Comparison of ENCODE assay signal across 8 mouse cellular contexts in the genomic region with DNA sequence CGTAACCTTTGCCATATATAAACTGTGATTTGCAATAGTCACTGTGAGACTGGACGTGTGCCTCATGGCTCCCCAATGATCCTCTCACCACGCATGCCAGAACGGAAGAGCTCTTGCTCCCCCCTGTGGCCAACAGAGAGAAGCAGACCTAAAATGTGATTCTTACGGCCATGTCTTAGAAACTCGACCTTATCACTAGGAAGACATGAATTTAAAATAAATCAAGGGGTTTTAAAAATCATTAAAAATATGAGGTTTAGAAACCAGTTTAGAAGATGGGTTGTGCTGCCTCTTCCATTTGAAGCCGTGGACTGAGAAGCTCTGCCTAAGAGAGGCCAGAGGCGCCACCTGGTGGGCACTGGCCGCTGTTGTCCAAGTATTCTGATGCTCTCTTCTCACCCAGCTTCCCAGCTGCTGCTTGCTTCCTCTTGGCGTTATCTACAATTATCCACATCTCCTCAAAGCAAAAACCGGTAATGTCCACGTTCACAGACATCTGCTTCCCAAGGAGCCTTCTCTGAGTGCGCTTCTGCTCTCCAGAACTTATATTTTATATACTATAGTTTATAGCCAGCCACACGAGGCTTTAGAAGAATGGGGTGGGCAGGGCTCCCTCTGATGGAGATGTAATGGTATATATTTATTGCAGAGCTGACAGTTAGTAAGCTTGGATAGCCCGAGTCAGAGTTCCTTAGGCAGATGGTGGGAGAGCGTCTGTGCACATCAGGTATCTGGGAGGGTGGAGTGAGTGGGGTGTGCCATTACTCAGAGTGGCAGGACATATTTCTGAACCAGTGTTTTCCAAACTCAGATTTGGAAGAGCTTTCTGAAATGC. TPM values are rescaled to one million over a fixed set of nuclear protein-coding genes. Genes with fewer than 3 reads are reported as not detected.
DNase-seq lines count a peak whose midpoint lies in the region; ATAC-seq lines count a peak whose summit lies in the region.

No protein-coding gene starts in this region.

- ATAC-seq in forebrain, embryonic 11.5 days (replicated peaks; ENCODE audit: low FRiP score) = peak; percentile 86
- ATAC-seq in heart, embryonic 16.5 days (replicated peaks; ENCODE audit: extremely low read depth, insufficient read depth, low FRiP score) = peak; percentile 61; the same call in 1 of the 2 replicates
- ATAC-seq in liver, embryonic 13.5 days (ENCODE audit: low read depth) = peak; percentile 59; the same call in 1 of the 2 replicates
- ATAC-seq in stomach, embryonic 15.5 days (ENCODE audit: insufficient read depth, low FRiP score, low read depth) = peak; percentile 68; the same call in 1 of the 2 replicates

- no peak overlapping the region for H3K27ac ChIP-seq in forebrain, embryonic 11.5 days (ENCODE audit: low read depth, low read length)
- H3K27ac ChIP-seq in heart, embryonic 16.5 days (ENCODE audit: low read length) = no peak overlapping the region
- no peak overlapping the region for H3K27ac ChIP-seq in liver, embryonic 13.5 days
- no peak overlapping the region for H3K27ac ChIP-seq in stomach, embryonic 15.5 days

- DNase-seq in CD8-positive naive resting alpha-beta T cell, adult 2 months (ENCODE audit: low read depth in 2 of 2, low spot score in 2 of 2) = peak; percentile 60 to 77
- peak; percentile 65 for DNase-seq in c-Kit-positive CD71-negative TER-119-negative erythroid progenitor cells, embryonic 14.5 days (ENCODE audit: low read depth)
- DNase-seq in forebrain, embryonic 11.5 days (ENCODE audit: low spot score) = peak; percentile 88
- DNase-seq in kidney, postnatal 25 days = peak; percentile 83 to 90
- peak; percentile 41 for DNase-seq in liver, embryonic 13.5 days
- DNase-seq in neural tube, embryonic 10.5 days (ENCODE audit: extremely low spot score, low spot score) = peak; percentile 84

- H3K9ac ChIP-seq in forebrain, embryonic 11.5 days (ENCODE audit: low read length) = peak overlapping the region; percentile 44; the same call in 1 of the 2 replicates
- no peak overlapping the region for H3K9ac ChIP-seq in heart, embryonic 16.5 days (ENCODE audit: low read length)
- H3K9ac ChIP-seq in liver, embryonic 13.5 days = no peak overlapping the region
- H3K9ac ChIP-seq in stomach, embryonic 15.5 days = no peak overlapping the region

- H3K27me3 ChIP-seq in forebrain, embryonic 11.5 days (ENCODE audit: control insufficient read depth, insufficient read depth, low read length) = no peaks in the 10 kb centered on the region
- H3K27me3 ChIP-seq in heart, embryonic 16.5 days (ENCODE audit: control insufficient read depth, insufficient read depth, low read length) = no peaks in the 10 kb centered on the region
- no peaks in the 10 kb centered on the region for H3K27me3 ChIP-seq in liver, embryonic 13.5 days
- H3K27me3 ChIP-seq in stomach, embryonic 15.5 days (replicated peaks) = no peaks in the 10 kb centered on the region

- H3K4me2 ChIP-seq in forebrain, embryonic 11.5 days (ENCODE audit: low read depth, low read length, severe bottlenecking) = peak overlapping the region; percentile 47
- peak overlapping the region; percentile 69 for H3K4me2 ChIP-seq in heart, embryonic 16.5 days (ENCODE audit: low read depth, low read length)
- peak overlapping the region; percentile 24; the same call in 1 of the 2 replicates for H3K4me2 ChIP-seq in liver, embryonic 13.5 days
- H3K4me2 ChIP-seq in stomach, embryonic 15.5 days = peak overlapping the region; percentile 50

- peak overlapping the region; percentile 13; the same call in 1 of the 2 replicates for H3K4me3 ChIP-seq in forebrain, embryonic 11.5 days (ENCODE audit: low read depth, low read length)
- H3K4me3 ChIP-seq in heart, embryonic 16.5 days (ENCODE audit: low read length) = peak overlapping the region; percentile 40
- no peak overlapping the region for H3K4me3 ChIP-seq in liver, embryonic 13.5 days (replicated peaks)
- peak overlapping the region; percentile 29; the same call in 1 of the 2 replicates for H3K4me3 ChIP-seq in stomach, embryonic 15.5 days (replicated peaks)

- 8% methylated on average over 16 of the region's 16 CpGs for WGBS in forebrain, embryonic 11.5 days
- WGBS in heart, embryonic 16.5 days = 3% methylated on average over 16 of the region's 16 CpGs
- WGBS in liver, embryonic 13.5 days (ENCODE audit: insufficient replicate concordance) = 6% methylated on average over 16 of the region's 16 CpGs
- 3% methylated on average over 16 of the region's 16 CpGs for WGBS in stomach, embryonic 15.5 days

- H3K4me1 ChIP-seq in forebrain, embryonic 11.5 days (replicated peaks; ENCODE audit: control insufficient read depth, insufficient read depth, low read length) = no peaks in the 10 kb centered on the region
- peaks cover 17% of the 10 kb centered on the region for H3K4me1 ChIP-seq in heart, embryonic 16.5 days (ENCODE audit: control insufficient read depth, insufficient read depth, low read length)
- 0 out of 2 replicates have a peak, but pooled peaks cover 4% of the 10 kb centered on the region for H3K4me1 ChIP-seq in liver, embryonic 13.5 days (replicated peaks)
- peaks cover 6% of the 10 kb centered on the region; the same call in 1 of the 2 replicates for H3K4me1 ChIP-seq in stomach, embryonic 15.5 days

- H3K9me3 ChIP-seq in forebrain, embryonic 11.5 days (ENCODE audit: control insufficient read depth, low read length) = no peaks in the 10 kb centered on the region
- H3K9me3 ChIP-seq in heart, embryonic 16.5 days (replicated peaks; ENCODE audit: control insufficient read depth, low read length) = no peaks in the 10 kb centered on the region
- H3K9me3 ChIP-seq in liver, embryonic 13.5 days (replicated peaks) = no peaks in the 10 kb centered on the region
- H3K9me3 ChIP-seq in stomach, embryonic 15.5 days = no peaks in the 10 kb centered on the region

- H3K36me3 ChIP-seq in forebrain, embryonic 11.5 days (ENCODE audit: control insufficient read depth, insufficient read depth, low read length) = no peaks in the 10 kb centered on the region
- no peaks in the 10 kb centered on the region for H3K36me3 ChIP-seq in heart, embryonic 16.5 days (ENCODE audit: control insufficient read depth, insufficient read depth)
- H3K36me3 ChIP-seq in liver, embryonic 13.5 days = peaks cover 7% of the 10 kb centered on the region; the same call in 1 of the 2 replicates
- H3K36me3 ChIP-seq in stomach, embryonic 15.5 days = no peaks in the 10 kb centered on the region

RNA-seq across cellular contexts. Expression of a gene that starts 28.3 kb away (rescaled TPM):
- 0.11 and 0.27 TPM in 2 replicates for polyA plus RNA-seq in forebrain, embryonic 11.5 days (2014; fragmentation: Nextera tagmentation; extraction: Ambion mirVana)
- 0.97 and 3.2 TPM in 2 replicates for polyA plus RNA-seq in heart, embryonic 16.5 days (2015; fragmentation: Nextera tagmentation; extraction: Ambion mirVana)
- 6.7 and 7.5 TPM in 2 replicates for polyA plus RNA-seq in liver, embryonic 13.5 days (2015; fragmentation: Nextera tagmentation; extraction: Ambion mirVana)
- 2.3 and 2.9 TPM in 2 replicates for polyA plus RNA-seq in stomach, embryonic 15.5 days (2015; fragmentation: Nextera tagmentation; extraction: Ambion mirVana)

RNA-seq across cellular contexts. Expression of a gene that starts 42.8 kb away (rescaled TPM):
- 0.17 and 0.24 TPM in 2 replicates for polyA plus RNA-seq in forebrain, embryonic 11.5 days (2014; fragmentation: Nextera tagmentation; extraction: Ambion mirVana)
- polyA plus RNA-seq in heart, embryonic 16.5 days (2015; fragmentation: Nextera tagmentation; extraction: Ambion mirVana) = 36.0 and 43.7 TPM in 2 replicates
- polyA plus RNA-seq in liver, embryonic 13.5 days (2015; fragmentation: Nextera tagmentation; extraction: Ambion mirVana) = 0.06 and 0.09 TPM in 2 replicates
- 1.2 and 1.7 TPM in 2 replicates for polyA plus RNA-seq in stomach, embryonic 15.5 days (2015; fragmentation: Nextera tagmentation; extraction: Ambion mirVana)

Comparison
In these comparisons a context has a peak if more than half of its experiments do, and no peak if none do; other contexts are left out.
1. RNA of a gene that starts 42.8 kb away (polyA plus RNA-seq): 36.0 to 43.7 TPM in heart, embryonic 16.5 days; 1.2 to 1.7 TPM in stomach, embryonic 15.5 days, 0.17 to 0.24 TPM in forebrain, embryonic 11.5 days and 0.06 to 0.09 TPM in liver, embryonic 13.5 days; every median in the first group is over 10 times any median in the second.
2. Peak in every context shown above with its lines, with median percentiles within 50 percentile points of each other: DNase-seq, ATAC-seq and H3K4me2 ChIP-seq.